Mouse (Mus musculus): ENCODE data around the gene Il17rc. TPM values are rescaled to one million over a fixed set of nuclear protein-coding genes. Genes with fewer than 3 reads are reported as not detected.

Il17rc gene
- total RNA-seq, 2 experiments from 2014 or later = 6.8 TPM

- no peak for DNase-seq
- intact Hi-C loops (cut with DNase I; ENCODE audit: low total_unique reads) = no loop called here
Measured at GRCm38 (mm10) chr6:113444207-113444965, 26.8 kb upstream of the Il17rc start.

- no peak for DNase-seq
- intact Hi-C loops (cut with DNase I; ENCODE audit: low total_unique reads) = no loop called here
Measured at GRCm38 (mm10) chr6:113447639-113448038, 23.6 kb upstream of the Il17rc start.

GRCm38 (mm10) chr6:113451839-113452238, 19.4 kb upstream of the Il17rc start:
- no peak for DNase-seq
- intact Hi-C loops (cut with DNase I; ENCODE audit: low total_unique reads) = no loop called here

GRCm38 (mm10) chr6:113455007-113455406, 16.2 kb upstream of the Il17rc start:
- DNase-seq = no peak
- intact Hi-C loops (cut with DNase I; ENCODE audit: low total_unique reads) = no loop called here

GRCm38 (mm10) chr6:113457952-113458534, 13.2 kb upstream of the Il17rc start, which contains the start of gene Il17re:
Il17re (plus strand) TSS chr6:113458484.
- DNase-seq = no peak
- intact Hi-C loops (cut with DNase I; ENCODE audit: low total_unique reads) = no loop called here

GRCm38 (mm10) chr6:113458635-113459034, 12.6 kb upstream of the Il17rc start:
- intact Hi-C loops (cut with DNase I; ENCODE audit: low total_unique reads) = no loop called here
- DNase-seq = no peak

- DNase-seq = no peak
- intact Hi-C loops (cut with DNase I; ENCODE audit: low total_unique reads) = no loop called here
Measured at GRCm38 (mm10) chr6:113464040-113464439, 7.2 kb upstream of the Il17rc start.

- peak; percentile 26 for DNase-seq
- intact Hi-C loops (cut with DNase I; ENCODE audit: low total_unique reads) = loop anchor here (5.0 kb wide), 1 partner anchor 38 kb away; no protein-coding TSS in a partner anchor
Measured at GRCm38 (mm10) chr6:113465602-113466001, 5.6 kb upstream of the Il17rc start.

- no peak for DNase-seq
- intact Hi-C loops (cut with DNase I; ENCODE audit: low total_unique reads) = loop anchor here (5.0 kb wide), 1 partner anchor 41 kb away; no protein-coding TSS in a partner anchor
Measured at GRCm38 (mm10) chr6:113468512-113468911, 2.7 kb upstream of the Il17rc start.

GRCm38 (mm10) chr6:113469021-113469420, 2.2 kb upstream of the Il17rc start:
- intact Hi-C loops (cut with DNase I; ENCODE audit: low total_unique reads) = loop anchor here (5.0 kb wide), 1 partner anchor 42 kb away; no protein-coding TSS in a partner anchor
- DNase-seq = peak; percentile 61

- intact Hi-C loops (cut with DNase I; ENCODE audit: low total_unique reads) = loop anchor here (5.0 kb wide), 1 partner anchor 42 kb away; no protein-coding TSS in a partner anchor
- peak; percentile 82 for DNase-seq
Measured at GRCm38 (mm10) chr6:113469432-113469831, 1.8 kb upstream of the Il17rc start.

GRCm38 (mm10) chr6:113472061-113472460, 834 bp downstream of the Il17rc start:
- intact Hi-C loops (cut with DNase I; ENCODE audit: low total_unique reads) = no loop called here
- DNase-seq = no peak

GRCm38 (mm10) chr6:113473246-113473645, 2.0 kb downstream of the Il17rc start:
- intact Hi-C loops (cut with DNase I; ENCODE audit: low total_unique reads) = no loop called here

GRCm38 (mm10) chr6:113473715-113474114, 2.5 kb downstream of the Il17rc start:
- intact Hi-C loops (cut with DNase I; ENCODE audit: low total_unique reads) = no loop called here
- DNase-seq = no peak

More at GRCm38 (mm10) chr6:113473246-113473645, 2.0 kb downstream of the Il17rc start:
- DNase-seq = no peak

- intact Hi-C loops (cut with DNase I; ENCODE audit: low total_unique reads) = no loop called here
- no peak for DNase-seq
Measured at GRCm38 (mm10) chr6:113477353-113477752, 6.1 kb downstream of the Il17rc start.

- no peak for DNase-seq
- intact Hi-C loops (cut with DNase I; ENCODE audit: low total_unique reads) = no loop called here
Measured at GRCm38 (mm10) chr6:113478906-113479305, 7.7 kb downstream of the Il17rc start.

GRCm38 (mm10) chr6:113480555-113481373, 9.5 kb downstream of the Il17rc start:
- intact Hi-C loops (cut with DNase I; ENCODE audit: low total_unique reads) = no loop called here
- no peak for DNase-seq

- intact Hi-C loops (cut with DNase I; ENCODE audit: low total_unique reads) = no loop called here
Measured at GRCm38 (mm10) chr6:113482477-113483099, 11.4 kb downstream of the Il17rc start.

GRCm38 (mm10) chr6:113483100-113483615, 11.9 kb downstream of the Il17rc start, which contains the start of gene Creld1:
Creld1 (plus strand) TSS chr6:113483297.
- intact Hi-C loops (cut with DNase I; ENCODE audit: low total_unique reads) = no loop called here
- peak; percentile 94 for DNase-seq

More at GRCm38 (mm10) chr6:113482477-113483099, 11.4 kb downstream of the Il17rc start:
- DNase-seq = peak; percentile 48

Data from gastrocnemius, postnatal 14 days (tissue).